Mouse (Mus musculus): ENCODE results near the gene Mdh1. TPM values are rescaled to one million over a fixed set of nuclear protein-coding genes. Genes with fewer than 3 reads are reported as not detected.

The Mdh1 gene
- polyA plus RNA-seq, 2 experiments: 80.4 to 184 TPM

- peak in 2 of 3 experiments; percentile 18 to 28 for DNase-seq (ENCODE audit: low read depth in 3 of 3, low spot score in 3 of 3)
- WGBS (ENCODE audit: insufficient replicate concordance): 5% methylated on average over 10 of the region's 10 CpGs
Measured at GRCm38 (mm10) chr11:21570973-21571372, 1.2 kb downstream of the Mdh1 start.

GRCm38 (mm10) chr11:21570109-21570474, 2.1 kb downstream of the Mdh1 start:
- DNase-seq (ENCODE audit: low read depth in 3 of 3, low spot score in 3 of 3) (no peak), ATAC-seq (ENCODE audit: insufficient read depth) (no peak)
- H3K9me3 ChIP-seq (ENCODE audit: control insufficient read depth, low read length): no peaks in the 10 kb centered on the region
- peaks cover 8 to 11% of the 10 kb centered on the region in 2 experiments for H3K4me1 ChIP-seq (replicated peaks; ENCODE audit: control insufficient read depth in 2 of 2, insufficient read depth in 2 of 2, low read length in 1 of 2)
- TF ChIP-seq CTCF (IDR thresholded peaks at IDR 0.05; ENCODE audit: low read depth) (no peak), EP300 (IDR thresholded peaks at IDR 0.05; ENCODE audit: low read depth) (no peak)
- WGBS (ENCODE audit: insufficient replicate concordance): 63% methylated on average over 2 of the region's 2 CpGs
- no peak overlapping the region for H3K4me3 ChIP-seq (ENCODE audit: insufficient read depth in 1 of 2, low read depth in 2 of 2, low read length in 2 of 2)
- H3K4me2 ChIP-seq (ENCODE audit: low read depth): peak overlapping the region; percentile 23; the same call in 1 of the 2 replicates
- no peaks in the 10 kb centered on the region for H3K27me3 ChIP-seq (ENCODE audit: control insufficient read depth, insufficient read depth, low read length)
- no peak overlapping the region for H3K9ac ChIP-seq (replicated peaks)
- H3K27ac ChIP-seq: no peak overlapping the region
- H3K36me3 ChIP-seq (replicated peaks; ENCODE audit: control insufficient read depth, insufficient read depth, low read depth): peaks cover 2% of the 10 kb centered on the region; the same call in 1 of the 2 replicates

More at GRCm38 (mm10) chr11:21570973-21571372, 1.2 kb downstream of the Mdh1 start:
- no peaks in the 10 kb centered on the region for H3K27me3 ChIP-seq (ENCODE audit: control insufficient read depth, insufficient read depth, low read length)
- ATAC-seq (ENCODE audit: insufficient read depth): no peak
- H3K27ac ChIP-seq: no peak overlapping the region; the same call in 1 of the 2 replicates
- peak overlapping the region; percentile 75 to 84 for H3K4me3 ChIP-seq (ENCODE audit: insufficient read depth in 1 of 2, low read depth in 2 of 2, low read length in 2 of 2)
- H3K9me3 ChIP-seq (ENCODE audit: control insufficient read depth, low read length): no peaks in the 10 kb centered on the region
- peak overlapping the region; percentile 75 for H3K4me2 ChIP-seq (ENCODE audit: low read depth)
- no peak for TF ChIP-seq EP300 (IDR thresholded peaks at IDR 0.05; ENCODE audit: low read depth)
- TF ChIP-seq CTCF (IDR thresholded peaks at IDR 0.05; ENCODE audit: low read depth): no peak
- H3K4me1 ChIP-seq (replicated peaks; ENCODE audit: control insufficient read depth in 2 of 2, insufficient read depth in 2 of 2, low read length in 1 of 2): peaks cover 8 to 11% of the 10 kb centered on the region in 2 experiments
- H3K36me3 ChIP-seq (replicated peaks; ENCODE audit: control insufficient read depth, insufficient read depth, low read depth): peaks cover 2% of the 10 kb centered on the region; the same call in 1 of the 2 replicates
- peak overlapping the region; percentile 70 for H3K9ac ChIP-seq (replicated peaks)

- Histone ChIP-seq H3K4me2 (ENCODE audit: low read depth) (peak overlapping the region; percentile 24), H3K4me3 (ENCODE audit: insufficient read depth in 1 of 2, low read depth in 2 of 2, low read length in 2 of 2) (no peak overlapping the region), H3K36me3 (replicated peaks; ENCODE audit: control insufficient read depth, insufficient read depth, low read depth) (peaks cover 2% of the 10 kb centered on the region; the same call in 1 of the 2 replicates), H3K4me1 (replicated peaks; ENCODE audit: control insufficient read depth in 2 of 2, insufficient read depth in 2 of 2, low read length in 1 of 2) (peaks cover 8 to 11% of the 10 kb centered on the region in 2 experiments), H3K27ac (no peak overlapping the region), H3K9me3 (ENCODE audit: control insufficient read depth, low read length) (no peaks in the 10 kb centered on the region), H3K27me3 (ENCODE audit: control insufficient read depth, insufficient read depth, low read length) (no peaks in the 10 kb centered on the region), H3K9ac (replicated peaks) (no peak overlapping the region)
- ATAC-seq (ENCODE audit: insufficient read depth): no peak
- TF ChIP-seq EP300 (IDR thresholded peaks at IDR 0.05; ENCODE audit: low read depth): no peak
- no peak for TF ChIP-seq CTCF (IDR thresholded peaks at IDR 0.05; ENCODE audit: low read depth)
- DNase-seq (ENCODE audit: low read depth in 3 of 3, low spot score in 3 of 3): peak in 1 of 3 experiments; percentile 20
- 30% methylated on average over 3 of the region's 3 CpGs for WGBS (ENCODE audit: insufficient replicate concordance)
Measured at GRCm38 (mm10) chr11:21569456-21570108, 2.6 kb downstream of the Mdh1 start.

GRCm38 (mm10) chr11:21569002-21569401, 3.2 kb downstream of the Mdh1 start:
- H3K4me2 ChIP-seq (ENCODE audit: low read depth): peak overlapping the region; percentile 24

DNA sequence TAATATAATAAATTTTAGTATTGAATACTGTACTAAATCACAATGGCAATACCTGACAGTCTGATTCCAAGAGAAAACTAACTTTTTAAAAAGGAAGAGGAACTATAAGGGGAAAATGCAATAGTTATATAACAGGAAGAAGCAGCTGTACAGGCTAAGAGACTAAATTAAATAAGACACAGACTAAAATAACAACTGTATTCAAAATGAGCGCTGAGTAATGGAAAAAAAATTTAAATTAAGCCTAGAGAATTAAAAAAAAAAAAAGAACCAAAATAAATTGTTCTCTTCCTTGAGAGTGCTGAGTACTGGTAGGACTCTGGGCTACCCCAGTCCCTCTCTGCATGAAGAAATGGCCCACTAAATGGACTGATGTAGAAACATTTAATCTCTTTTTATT, 4.4 kb downstream of the Mdh1 start:
- H3K9ac ChIP-seq (replicated peaks): no peak overlapping the region
- H3K4me3 ChIP-seq (ENCODE audit: insufficient read depth in 1 of 2, low read depth in 2 of 2, low read length in 2 of 2): no peak overlapping the region
- no peak for ATAC-seq (ENCODE audit: insufficient read depth)
- peaks cover 2% of the 10 kb centered on the region; the same call in 1 of the 2 replicates for H3K36me3 ChIP-seq (replicated peaks; ENCODE audit: control insufficient read depth, insufficient read depth, low read depth)
- no peak for DNase-seq (ENCODE audit: low read depth in 3 of 3, low spot score in 3 of 3)
- no peak overlapping the region for H3K4me2 ChIP-seq (ENCODE audit: low read depth)
- no peaks in the 10 kb centered on the region for H3K27me3 ChIP-seq (ENCODE audit: control insufficient read depth, insufficient read depth, low read length)
- no peak overlapping the region for H3K27ac ChIP-seq
- no peaks in the 10 kb centered on the region for H3K9me3 ChIP-seq (ENCODE audit: control insufficient read depth, low read length)
- H3K4me1 ChIP-seq (replicated peaks; ENCODE audit: control insufficient read depth in 2 of 2, insufficient read depth in 2 of 2, low read length in 1 of 2): peaks cover 6 to 11% of the 10 kb centered on the region in 2 experiments
- no peak for TF ChIP-seq EP300 (IDR thresholded peaks at IDR 0.05; ENCODE audit: low read depth)
- TF ChIP-seq CTCF (IDR thresholded peaks at IDR 0.05; ENCODE audit: low read depth): no peak
- WGBS (ENCODE audit: insufficient replicate concordance): 61% methylated on average over 1 of the region's 1 CpGs

More at GRCm38 (mm10) chr11:21569002-21569401, 3.2 kb downstream of the Mdh1 start:
- no peak for TF ChIP-seq CTCF (IDR thresholded peaks at IDR 0.05; ENCODE audit: low read depth)
- no peak for TF ChIP-seq EP300 (IDR thresholded peaks at IDR 0.05; ENCODE audit: low read depth)
- Histone ChIP-seq H3K27me3 (ENCODE audit: control insufficient read depth, insufficient read depth, low read length) (no peaks in the 10 kb centered on the region), H3K27ac (no peak overlapping the region), H3K4me1 (replicated peaks; ENCODE audit: control insufficient read depth in 2 of 2, insufficient read depth in 2 of 2, low read length in 1 of 2) (peaks cover 8 to 11% of the 10 kb centered on the region in 2 experiments), H3K36me3 (replicated peaks; ENCODE audit: control insufficient read depth, insufficient read depth, low read depth) (peaks cover 2% of the 10 kb centered on the region; the same call in 1 of the 2 replicates), H3K9me3 (ENCODE audit: control insufficient read depth, low read length) (no peaks in the 10 kb centered on the region), H3K4me3 (ENCODE audit: insufficient read depth in 1 of 2, low read depth in 2 of 2, low read length in 2 of 2) (no peak overlapping the region), H3K9ac (replicated peaks) (no peak overlapping the region)
- no peak for ATAC-seq (ENCODE audit: insufficient read depth)
- 22% methylated on average over 5 of the region's 5 CpGs for WGBS (ENCODE audit: insufficient replicate concordance)
- DNase-seq (ENCODE audit: low read depth in 3 of 3, low spot score in 3 of 3): no peak

Data from liver, embryonic 14.5 days (tissue).